Mouse (Mus musculus) MEL (cell line): ENCODE measurements around the gene Nr1h3. TPM values are rescaled to one million over a fixed set of nuclear protein-coding genes. Genes with fewer than 3 reads are reported as not detected.

Experiments used
- DNase-seq: peaks from one replicate; pipeline ENCODE4 v3.0.0; 2011; ENCODE audit warnings: low read depth, low spot score
- H3K27ac ChIP-seq: 2 replicates; pipeline ENCODE4 v1.5.1; 2012; ENCODE audit warnings: low read depth, mild to moderate bottlenecking, control low read depth, low read length, moderate library complexity; ENCODE audit not compliant: control insufficient read depth
- H3K27me3 ChIP-seq, 2 experiments: fragments of 150-350 bp in 1 of 2; sonication (generic) in 1 of 2; 2 replicates each; pipeline ENCODE4 v1.6.1; 2012; ENCODE audit warnings: low read length in 2 of 2, mild to moderate bottlenecking in 2 of 2, improper control_type of control experiment in 1 of 2, moderate library complexity in 1 of 2; ENCODE audit not compliant: insufficient read depth in 2 of 2, control insufficient read depth in 1 of 2
- H3K36me3 ChIP-seq, 2 experiments: 2 replicates each; pipeline ENCODE4 v1.6.1; 2012 to 2014; ENCODE audit warnings: low read length in 2 of 2, improper control_type of control experiment in 1 of 2, inconsistent platforms in 1 of 2, mild to moderate bottlenecking in 1 of 2; ENCODE audit not compliant: insufficient read depth in 2 of 2, control insufficient read depth in 1 of 2
- H3K4me1 ChIP-seq, 2 experiments: fragments of 150-350 bp in 1 of 2; sonication (generic) in 1 of 2; 2 replicates each; pipeline ENCODE4 v1.6.1; 2012; ENCODE audit warnings: low read length in 2 of 2, improper control_type of control experiment in 1 of 2, mild to moderate bottlenecking in 1 of 2; ENCODE audit not compliant: insufficient read depth in 2 of 2, control insufficient read depth in 1 of 2
- H3K4me3 ChIP-seq, 2 experiments: fragments of 150-350 bp in 1 of 2; sonication (generic) in 1 of 2; 2 replicates each; pipeline ENCODE4 v1.5.1; 2012; ENCODE audit warnings: low read depth in 2 of 2, low read length in 2 of 2, mild to moderate bottlenecking in 2 of 2, moderate library complexity in 2 of 2, control low read depth in 1 of 2, improper control_type of control experiment in 1 of 2; ENCODE audit not compliant: control insufficient read depth in 1 of 2, insufficient read depth in 1 of 2
- H3K79me2 ChIP-seq: 2 replicates; pipeline ENCODE4 v1.6.1; 2012; ENCODE audit warnings: mild to moderate bottlenecking, low read length, moderate library complexity; ENCODE audit not compliant: control insufficient read depth, poor library complexity, insufficient read depth
- H3K9ac ChIP-seq: 2 replicates; pipeline ENCODE4 v1.6.1; 2012; ENCODE audit warnings: low read depth, mild to moderate bottlenecking, control low read depth, low read length, moderate library complexity; ENCODE audit not compliant: control insufficient read depth, poor library complexity, severe bottlenecking
- H3K9me3 ChIP-seq: fragments of 150-350 bp; sonication (generic); replicated peaks from 2 replicates; pipeline ENCODE4 v1.6.1; 2012; ENCODE audit warnings: mild to moderate bottlenecking, low read length, improper control_type of control experiment, moderate library complexity; ENCODE audit not compliant: insufficient read depth
- BHLHE40 ChIP-seq: IDR thresholded peaks from 2 replicates; pipeline ENCODE4 v1.6.1; 2012; ENCODE audit warnings: low read depth, mild to moderate bottlenecking, inconsistent platforms, low read length, improper control_type of control experiment, borderline replicate concordance
- CHD1 ChIP-seq: IDR thresholded peaks from 2 replicates; pipeline ENCODE4 v1.6.1; 2012; ENCODE audit warnings: low read depth, mild to moderate bottlenecking, inconsistent platforms, low read length, improper control_type of control experiment
- CHD2 ChIP-seq: IDR thresholded peaks from 2 replicates; pipeline ENCODE4 v1.6.1; 2011; ENCODE audit warnings: low read length, improper control_type of control experiment
- CTCF ChIP-seq, 3 experiments: IDR thresholded peaks in 2 of 3; conservative IDR thresholded peaks in 1 of 3; 2 replicates each; pipeline ENCODE4 v1.5.1; 2011 to 2012; ENCODE audit warnings: low read length in 3 of 3, low read depth in 2 of 3, mild to moderate bottlenecking in 2 of 3, improper control_type of control experiment in 1 of 3, inconsistent platforms in 1 of 3, mixed read lengths in 1 of 3, moderate library complexity in 1 of 3; ENCODE audit not compliant: control insufficient read depth in 1 of 3, insufficient read depth in 1 of 3, poor library complexity in 1 of 3, severe bottlenecking in 1 of 3
- E2F4 ChIP-seq: IDR thresholded peaks from 2 replicates; pipeline ENCODE4 v1.6.1; 2011; ENCODE audit warnings: low read depth, low read length, improper control_type of control experiment, borderline replicate concordance
- ELF1 ChIP-seq: IDR thresholded peaks from 2 replicates; pipeline ENCODE4 v1.6.1; 2014; ENCODE audit warnings: low read depth, mild to moderate bottlenecking, inconsistent platforms, low read length, improper control_type of control experiment, moderate library complexity
- ETS1 ChIP-seq: IDR thresholded peaks from 2 replicates; pipeline ENCODE4 v1.6.1; 2012; ENCODE audit warnings: low read depth, mild to moderate bottlenecking, inconsistent platforms, low read length, improper control_type of control experiment, moderate library complexity
- GATA1 ChIP-seq: IDR thresholded peaks from 2 replicates; pipeline ENCODE4 v1.6.1; 2011; ENCODE audit warnings: low read depth, low read length, improper control_type of control experiment
- JUND ChIP-seq: IDR thresholded peaks from 2 replicates; pipeline ENCODE4 v1.6.1; 2011; ENCODE audit warnings: low read depth, mild to moderate bottlenecking, improper control_type of control experiment, low read length
- MAZ ChIP-seq: IDR thresholded peaks from 2 replicates; pipeline ENCODE4 v1.6.1; 2012; ENCODE audit warnings: low read depth, mild to moderate bottlenecking, inconsistent platforms, low read length, improper control_type of control experiment
- MYC ChIP-seq: IDR thresholded peaks from 2 replicates; pipeline ENCODE4 v1.6.1; 2011; ENCODE audit warnings: low read depth, mild to moderate bottlenecking, low read length, improper control_type of control experiment, moderate library complexity
- NELFE ChIP-seq: IDR thresholded peaks from 2 replicates; pipeline ENCODE4 v1.6.1; 2011; ENCODE audit warnings: low read depth, low read length, improper control_type of control experiment
- POLR2A ChIP-seq, 2 experiments: IDR thresholded peaks; 2 replicates each; pipeline ENCODE4 v1.6.1; 2011 to 2012; ENCODE audit warnings: low read length in 2 of 2, mild to moderate bottlenecking in 2 of 2, control low read depth in 1 of 2, improper control_type of control experiment in 1 of 2, low read depth in 1 of 2, moderate library complexity in 1 of 2; ENCODE audit not compliant: control insufficient read depth in 1 of 2, insufficient read depth in 1 of 2, poor library complexity in 1 of 2
- RAD21 ChIP-seq: IDR thresholded peaks from 2 replicates; pipeline ENCODE4 v1.6.1; 2011; ENCODE audit warnings: mild to moderate bottlenecking, low read depth, low read length, improper control_type of control experiment
- RCOR1 ChIP-seq: IDR thresholded peaks from 2 replicates; pipeline ENCODE4 v1.6.1; 2012; ENCODE audit warnings: low read depth, mild to moderate bottlenecking, inconsistent platforms, low read length, improper control_type of control experiment
- SMC3 ChIP-seq: IDR thresholded peaks from 2 replicates; pipeline ENCODE4 v1.6.1; 2011; ENCODE audit warnings: low read depth, low read length, improper control_type of control experiment
- TBP ChIP-seq: IDR thresholded peaks from 2 replicates; pipeline ENCODE4 v1.8.0; 2011; ENCODE audit warnings: low read depth, low read length, improper control_type of control experiment
- TCF12 ChIP-seq: IDR thresholded peaks from 2 replicates; pipeline ENCODE4 v1.6.1; 2014; ENCODE audit warnings: low read depth, mild to moderate bottlenecking, inconsistent platforms, low read length, improper control_type of control experiment, moderate library complexity
- USF2 ChIP-seq, 2 experiments: IDR thresholded peaks; 2 replicates each; pipeline ENCODE4 v1.6.1; 2011 to 2012; ENCODE audit warnings: improper control_type of control experiment in 2 of 2, low read length in 2 of 2, borderline replicate concordance in 1 of 2, inconsistent platforms in 1 of 2, low read depth in 1 of 2, mild to moderate bottlenecking in 1 of 2; ENCODE audit not compliant: insufficient read depth in 1 of 2
- ZKSCAN1 ChIP-seq: IDR thresholded peaks from 2 replicates; pipeline ENCODE4 v1.6.1; 2012; ENCODE audit warnings: low read depth, mild to moderate bottlenecking, inconsistent platforms, low read length, improper control_type of control experiment, moderate library complexity
- ZNF384 ChIP-seq: IDR thresholded peaks from 2 replicates; pipeline ENCODE4 v1.6.1; 2012; ENCODE audit warnings: low read depth, mild to moderate bottlenecking, inconsistent platforms, low read length, improper control_type of control experiment
- polyA plus RNA-seq, 2 experiments: library from polyadenylated mRNA; stranded (reverse) in 1 of 2; unstranded in 1 of 2; fragments of >175 nt in 1 of 2; fragments of >200 nt in 1 of 2; gene quantifications; 2 replicates each; pipeline versions ENCODE4 v1.2.1 to v1.2.4; 2012; ENCODE audit warnings: low replicate concordance in 2 of 2, low read depth in 1 of 2; ENCODE audit not compliant: insufficient read length in 2 of 2, insufficient read depth in 1 of 2, missing spikeins in 1 of 2
- total RNA-seq: library from RNA; depleted of rRNA; stranded (reverse); fragments of 300-350 nt; gene quantifications from 2 replicates; pipeline ENCODE4 v1.2.3, GENCODE M21; 2012

Gene Nr1h3
- total and polyA plus RNA-seq, 3 experiments, result 3.5 to 6.9 TPM; not detected in 1

DNA sequence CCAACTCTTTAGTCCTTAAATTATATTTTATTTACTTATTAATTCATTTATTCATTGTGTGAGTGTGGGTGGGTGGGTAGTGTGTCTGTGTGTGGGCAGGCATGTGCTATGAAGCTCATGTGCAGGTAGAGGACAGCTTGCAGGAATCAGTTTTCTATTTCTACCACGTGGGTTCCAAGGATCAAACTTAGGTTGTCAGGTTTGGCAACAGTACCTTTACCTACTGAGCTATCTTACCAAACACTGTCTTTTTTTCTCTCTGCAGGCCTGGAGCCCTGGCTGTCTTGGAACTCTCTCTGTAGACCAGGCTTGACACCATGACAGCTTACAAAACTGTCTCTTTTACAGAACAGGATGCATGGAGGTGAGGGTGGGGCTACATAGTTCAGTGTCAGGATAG is 51.3 kb downstream of the Nr1h3 start:
- no peaks in the 10 kb centered on the region for H3K9me3 ChIP-seq
- DNase-seq, result no peak
- H3K36me3 ChIP-seq, result peaks cover 0 to 16% of the 10 kb centered on the region in 2 experiments; a peak in 2 of 4 replicates
- TF ChIP-seq SMC3, result no peak
- no peak for TF ChIP-seq ZNF384
- TF ChIP-seq MAZ, result no peak
- TF ChIP-seq ETS1, result no peak
- no peak for TF ChIP-seq POLR2A (IDR thresholded peaks at IDR 0.05; ENCODE audit: control insufficient read depth in 1 of 2, insufficient read depth in 1 of 2, low read depth in 1 of 2, low read length in 2 of 2, poor library complexity in 1 of 2)
- no peak for TF ChIP-seq BHLHE40
- no peak for TF ChIP-seq TBP
- TF ChIP-seq E2F4, result no peak
- no peak for TF ChIP-seq ZKSCAN1
- TF ChIP-seq GATA1, result no peak
- no peak for TF ChIP-seq RAD21
- TF ChIP-seq CHD2, result no peak
- H3K79me2 ChIP-seq, result no peaks in the 10 kb centered on the region
- H3K27me3 ChIP-seq, result no peaks in the 10 kb centered on the region
- H3K27ac ChIP-seq, result no peak overlapping the region
- no peak overlapping the region for H3K4me3 ChIP-seq
- no peak overlapping the region for H3K9ac ChIP-seq
- H3K4me1 ChIP-seq, result no peaks in the 10 kb centered on the region

DNA sequence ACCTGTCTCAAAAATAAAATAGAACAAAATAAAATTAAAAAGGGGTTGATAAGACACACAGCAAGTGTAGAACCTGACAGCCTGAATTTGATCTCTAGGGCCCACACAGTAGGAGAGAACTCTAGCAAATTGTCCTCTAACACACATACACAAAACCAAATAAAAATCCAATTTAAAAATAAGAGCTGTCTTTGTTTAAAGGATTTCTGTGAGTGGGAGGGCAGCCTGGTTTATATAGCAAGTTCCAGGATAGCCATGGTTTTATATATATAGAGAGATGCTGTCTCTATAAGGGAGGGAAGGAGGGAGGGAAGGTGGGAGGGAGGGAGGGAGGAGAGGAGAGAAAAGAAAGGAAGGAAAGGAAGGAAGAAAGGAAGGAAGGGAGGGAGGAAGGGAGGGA is 54.5 kb downstream of the Nr1h3 start:
- Histone ChIP-seq H3K79me2 (no peaks in the 10 kb centered on the region), H3K27me3 (no peaks in the 10 kb centered on the region), H3K9ac (no peak overlapping the region), H3K4me1 (no peaks in the 10 kb centered on the region), H3K27ac (no peak overlapping the region), H3K4me3 (no peak overlapping the region), H3K9me3 (no peaks in the 10 kb centered on the region), H3K36me3 (peaks cover 0 to 11% of the 10 kb centered on the region in 2 experiments; a peak in 2 of 4 replicates)
- TF ChIP-seq CHD1 (no peak), CTCF (IDR thresholded peaks at IDR 0.05 in 2 of 3, conservative IDR thresholded peaks at IDR 0.05 in 1 of 3; ENCODE audit: control insufficient read depth in 1 of 3, insufficient read depth in 1 of 3, low read depth in 2 of 3, low read length in 3 of 3, poor library complexity in 1 of 3, severe bottlenecking in 1 of 3) (no peak), JUND (no peak), BHLHE40 (no peak), NELFE (no peak), USF2 (IDR thresholded peaks at IDR 0.05; ENCODE audit: borderline replicate concordance in 1 of 2, insufficient read depth in 1 of 2, low read depth in 1 of 2, low read length in 2 of 2) (no peak), GATA1 (no peak), RCOR1 (no peak), ELF1 (no peak), TCF12 (no peak), ZKSCAN1 (no peak), POLR2A (IDR thresholded peaks at IDR 0.05; ENCODE audit: control insufficient read depth in 1 of 2, insufficient read depth in 1 of 2, low read depth in 1 of 2, low read length in 2 of 2, poor library complexity in 1 of 2) (no peak), SMC3 (no peak), MYC (no peak)
- DNase-seq, result no peak
